In the genomic region with DNA sequence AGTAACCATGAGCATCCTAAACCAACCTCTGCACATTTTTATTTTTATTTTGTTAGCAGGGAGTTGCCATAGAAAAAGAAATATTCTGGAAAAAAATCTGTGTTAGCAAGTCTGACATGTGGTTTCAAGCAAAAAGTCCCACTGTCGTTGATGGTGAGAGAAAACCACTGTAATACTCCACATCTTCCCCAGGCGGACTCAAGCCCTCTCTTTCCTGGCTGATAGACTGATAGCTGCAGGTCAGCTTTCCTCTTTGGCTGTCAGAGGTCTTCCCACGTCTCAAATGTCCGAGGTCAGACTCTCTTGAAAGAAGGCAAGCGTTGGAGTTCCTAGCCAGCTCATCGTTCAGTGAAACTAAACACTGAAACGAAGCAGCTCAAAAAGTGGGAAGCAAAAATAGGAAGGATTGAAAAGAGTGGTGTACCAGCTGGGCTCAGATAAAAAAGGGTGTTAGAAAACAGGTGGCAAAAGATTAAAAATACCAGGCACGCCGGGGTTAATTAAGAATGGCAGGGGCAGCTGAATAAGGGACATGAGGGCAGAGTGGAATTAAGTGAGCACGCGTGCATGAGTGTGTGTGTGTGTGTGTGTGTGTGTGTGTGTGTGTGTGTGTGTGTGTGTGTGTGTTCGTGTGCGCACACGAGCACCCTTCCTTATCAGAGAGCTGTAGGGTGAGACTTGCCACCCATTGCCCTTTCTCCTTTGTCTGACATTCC, we compare ENCODE assay signal across 22 mouse cellular contexts. TPM values are rescaled to one million over a fixed set of nuclear protein-coding genes. Genes with fewer than 3 reads are reported as not detected.
A peak's percentile ranks its signal among the peaks of the same experiment; 100 is the strongest.
DNase-seq lines count a peak whose midpoint lies in the region; ATAC-seq and TF ChIP-seq lines count a peak whose summit lies in the region.
"Had no signal": no experiment of that assay in that cellular context is flagged by ENCODE, and none has a peak within 500 bp of the region (broad histone marks: within the 10 kb centered on the region; RNA-seq: fewer than 3 reads in every experiment).

No protein-coding gene starts in this region.

- H3K79me2 ChIP-seq in macrophage (ENCODE audit: inconsistent target): no peaks in the 10 kb centered on the region

- TF ChIP-seq CTCF in gastrocnemius, adult 2 months (IDR thresholded peaks at IDR 0.05): peak; percentile 40; the same call in 1 of the 2 replicates
- no peak for TF ChIP-seq CTCF in stomach, postnatal 0 days (IDR thresholded peaks at IDR 0.05; ENCODE audit: low read depth)

- no peak for TF ChIP-seq EP300 in stomach, postnatal 0 days (optimal IDR thresholded peaks at IDR 0.05)

- H3K27ac ChIP-seq in gastrocnemius, adult 2 months: peak overlapping the region; percentile 68; the same call in 1 of the 2 replicates
- 0 out of 2 replicates have a peak overlapping the region, but pooled peaks have one; percentile 13 for H3K27ac ChIP-seq in macrophage
- H3K27ac ChIP-seq in stomach, postnatal 0 days (replicated peaks): no peak overlapping the region
- no peak overlapping the region for H3K27ac ChIP-seq in midbrain, embryonic 15.5 days
- H3K27ac ChIP-seq: forebrain, embryonic 12.5 days; hindbrain, embryonic 15.5 days; midbrain, embryonic 13.5 days had no signal

- no peaks in the 10 kb centered on the region for H3K36me3 ChIP-seq in macrophage (ENCODE audit: inconsistent target)
- no peaks in the 10 kb centered on the region for H3K36me3 ChIP-seq in stomach, postnatal 0 days (ENCODE audit: control insufficient read depth, insufficient read depth, low read length)
- H3K36me3 ChIP-seq in midbrain, embryonic 15.5 days (replicated peaks): no peaks in the 10 kb centered on the region
- H3K36me3 ChIP-seq: forebrain, embryonic 12.5 days; hindbrain, embryonic 15.5 days; midbrain, embryonic 13.5 days had no signal

- peak; percentile 38 for DNase-seq in gastrocnemius, adult 2 months
- DNase-seq in gastrocnemius, adult 8-10 months (ENCODE audit: low spot score in 2 of 2): no peak
- DNase-seq in retina, postnatal 1 day: peak; percentile 22
- no peak for DNase-seq in retina, embryonic 14.5 days (ENCODE audit: low spot score)
- DNase-seq in stomach, postnatal 0 days (ENCODE audit: low spot score): no peak
- no peak for DNase-seq in adrenal gland, adult 2 months
- DNase-seq: B cell, adult 2 months; cerebellum, adult 9-11 months; gastrocnemius, postnatal 25 days; heart, postnatal 14 days; kidney, postnatal 10 days; lung, embryonic 14.5 days; lung, postnatal 36 days; right cerebral cortex, postnatal 14 days had no signal

- no peak for ATAC-seq in stomach, postnatal 0 days (ENCODE audit: low FRiP score, low TSS enrichment)
- no peak for ATAC-seq in midbrain, embryonic 15.5 days (replicated peaks)
- ATAC-seq: intestine, embryonic 16.5 days; midbrain, embryonic 13.5 days had no signal

- H3K4me2 ChIP-seq in stomach, postnatal 0 days (replicated peaks; ENCODE audit: low read depth): no peak overlapping the region
- H3K4me2 ChIP-seq in midbrain, embryonic 15.5 days: no peak overlapping the region
- H3K4me2 ChIP-seq: forebrain, embryonic 12.5 days; heart, embryonic 11.5 days; hindbrain, embryonic 15.5 days; liver, embryonic 11.5 days; lung, embryonic 14.5 days; midbrain, embryonic 13.5 days had no signal

- intact Hi-C loops in gastrocnemius, adult 2 months (cut with DNase I): no loop called here

- 20% methylated on average over 12 of the region's 14 CpGs for WGBS in macrophage (ENCODE audit: missing documents)
- WGBS in stomach, postnatal 0 days: 65% methylated on average over 14 of the region's 14 CpGs
- 73% methylated on average over 14 of the region's 14 CpGs for WGBS in midbrain, embryonic 15.5 days

- H3K4me1 ChIP-seq in stomach, postnatal 0 days (replicated peaks; ENCODE audit: control insufficient read depth, insufficient read depth): no peaks in the 10 kb centered on the region
- H3K4me1 ChIP-seq in midbrain, embryonic 15.5 days: no peaks in the 10 kb centered on the region
- H3K4me1 ChIP-seq: forebrain, embryonic 12.5 days; hindbrain, embryonic 15.5 days; midbrain, embryonic 13.5 days had no signal

- H3K4me3 ChIP-seq in gastrocnemius, adult 2 months: no peak overlapping the region
- H3K4me3 ChIP-seq in macrophage (ENCODE audit: inconsistent target): no peak overlapping the region
- H3K4me3 ChIP-seq in stomach, postnatal 0 days (ENCODE audit: low read depth, low read length): no peak overlapping the region
- H3K4me3 ChIP-seq in midbrain, embryonic 15.5 days: no peak overlapping the region
- H3K4me3 ChIP-seq: forebrain, embryonic 12.5 days; hindbrain, embryonic 15.5 days; midbrain, embryonic 13.5 days had no signal

- H3K27me3 ChIP-seq in stomach, postnatal 0 days (ENCODE audit: control insufficient read depth, insufficient read depth, low read length): no peaks in the 10 kb centered on the region
- no peaks in the 10 kb centered on the region for H3K27me3 ChIP-seq in midbrain, embryonic 15.5 days (replicated peaks)
- H3K27me3 ChIP-seq: forebrain, embryonic 12.5 days; hindbrain, embryonic 15.5 days; midbrain, embryonic 13.5 days had no signal

- H3K9me3 ChIP-seq in stomach, postnatal 0 days (ENCODE audit: control insufficient read depth, low read length): no peaks in the 10 kb centered on the region
- no peaks in the 10 kb centered on the region for H3K9me3 ChIP-seq in midbrain, embryonic 15.5 days
- H3K9me3 ChIP-seq: forebrain, embryonic 12.5 days; hindbrain, embryonic 15.5 days; midbrain, embryonic 13.5 days had no signal

- H3K9ac ChIP-seq in stomach, postnatal 0 days (ENCODE audit: low read length): no peak overlapping the region
- no peak overlapping the region for H3K9ac ChIP-seq in midbrain, embryonic 15.5 days
- H3K9ac ChIP-seq: forebrain, embryonic 12.5 days; hindbrain, embryonic 15.5 days; lung, embryonic 14.5 days; midbrain, embryonic 13.5 days had no signal

RNA-seq across cellular contexts. Expression of gene Tnfaip3, which starts 55.5 kb away (rescaled TPM):
- 1 to 10 TPM; 1.8 to 2.1 TPM for total RNA-seq in gastrocnemius, adult 2 months (2021)
- total RNA-seq in gastrocnemius, adult 8-10 months (2022): 1 to 10 TPM; 1.4 to 2.7 (median 1.9) TPM
- total RNA-seq in macrophage (2018; cell fraction: chromatin; rRNA removed): 1,000 to 10,000 TPM in 15 of 26 experiments, 100 to 1,000 TPM in 9, 10 to 100 TPM in 2; 39.9 to 4,056 (median 1,550) TPM
- total RNA-seq in macrophage (2018; cell fraction: cytosol; rRNA removed): 1,000 to 10,000 TPM in 4 of 26 experiments, 100 to 1,000 TPM in 14, 10 to 100 TPM in 8; 19.7 to 1,707 (median 322) TPM
- 1,000 to 10,000 TPM in 17 of 26 experiments, 100 to 1,000 TPM in 8, 10 to 100 TPM in 1; 40.8 to 3,646 (median 1,608) TPM for total RNA-seq in macrophage (2018; cell fraction: nucleus; rRNA removed)
- polyA plus RNA-seq in macrophage (2018): 19.8 to 40.5 TPM (median 21.4 TPM) in 3 replicates
- 1.7 and 1.8 TPM in 2 replicates for polyA plus RNA-seq in stomach, postnatal 0 days (2015; fragmentation: Nextera tagmentation; extraction: Ambion mirVana)
- 1 to 10 TPM; 6.3 to 7.2 TPM for total RNA-seq in adrenal gland, adult 2 months (2021)
- polyA plus RNA-seq in adrenal gland, adult 2 months (2012; rRNA removed): 1.2 and 1.3 TPM in 2 replicates
- 2.3 and 3.2 TPM in 2 replicates for polyA plus RNA-seq in midbrain, embryonic 15.5 days (2015; fragmentation: Nextera tagmentation; extraction: Ambion mirVana)

Comparison
In these comparisons a context has a peak if more than half of its experiments do, and no peak if none do; other contexts are left out.
1. DNase-seq: peak in gastrocnemius, adult 2 months (single experiment) and retina, postnatal 1 day (single experiment); none in gastrocnemius, adult 8-10 months (0 of 2), retina, embryonic 14.5 days (single experiment), stomach, postnatal 0 days (single experiment) and adrenal gland, adult 2 months (single experiment).
2. H3K27ac ChIP-seq: peak in gastrocnemius, adult 2 months (single experiment) and macrophage (single experiment); none in stomach, postnatal 0 days (single experiment) and midbrain, embryonic 15.5 days (single experiment).